Mouse (Mus musculus) limb, embryonic 13.5 days (tissue): ENCODE measurements around the gene Gcnt1. TPM values are rescaled to one million over a fixed set of nuclear protein-coding genes. Genes with fewer than 3 reads are reported as not detected.

ENCODE experiments used
- ATAC-seq: fragments of 200-750 bp; cut with Nextera tagmentation; 2 replicates; pipeline ENCODE4 v1.8.0; 2017; ENCODE audit warnings: low read depth, moderate number of reproducible peaks, moderate TSS enrichment; ENCODE audit not compliant: low FRiP score
- H3K27ac ChIP-seq: fragments of 300-500 bp; sonication (generic); 2 replicates; pipeline ENCODE4 v1.5.1; 2015; ENCODE audit warnings: inconsistent platforms, mild to moderate bottlenecking, moderate library complexity
- H3K27me3 ChIP-seq: fragments of 300-500 bp; sonication (generic); 2 replicates; pipeline ENCODE4 v1.6.1; 2015; ENCODE audit warnings: mild to moderate bottlenecking, inconsistent platforms
- H3K36me3 ChIP-seq: fragments of 300-500 bp; sonication (generic); 2 replicates; pipeline ENCODE4 v1.6.1; 2015; ENCODE audit warnings: inconsistent platforms, mild to moderate bottlenecking, moderate library complexity
- H3K4me1 ChIP-seq: fragments of 300-500 bp; sonication (generic); 2 replicates; pipeline ENCODE4 v1.6.1; 2015; ENCODE audit warnings: inconsistent platforms
- H3K4me2 ChIP-seq: fragments of 300-500 bp; sonication (generic); replicated peaks from 2 replicates; pipeline ENCODE4 v1.6.1; 2015; ENCODE audit warnings: inconsistent platforms, mild to moderate bottlenecking, moderate library complexity
- H3K4me3 ChIP-seq: fragments of 300-500 bp; sonication (generic); 2 replicates; pipeline ENCODE4 v1.5.1; 2015; ENCODE audit warnings: moderate library complexity, mild to moderate bottlenecking, inconsistent platforms
- H3K9ac ChIP-seq: fragments of 300-500 bp; sonication (generic); 2 replicates; pipeline ENCODE4 v1.6.1; 2015; ENCODE audit warnings: mild to moderate bottlenecking, inconsistent platforms
- H3K9me3 ChIP-seq: fragments of 300-500 bp; sonication (generic); 2 replicates; pipeline ENCODE4 v1.6.1; 2016; ENCODE audit warnings: inconsistent platforms
- WGBS: fragments of 180-500 bp; shearing (Covaris S2); methylation state at CpG from one replicate; pipeline ENCODE4 v1.1.7; 2015; 5-methylcytosine and 5-hydroxymethylcytosine counted together
- polyA plus RNA-seq: library from polyadenylated mRNA; unstranded; fragments of >200 nt; fragmentation: Nextera tagmentation; extraction: Ambion mirVana; gene quantifications from 2 replicates; pipeline ENCODE4 v1.2.1, GENCODE M21; 2015

Gcnt1 gene
- polyA plus RNA-seq: 4.9 and 5.9 TPM in 2 replicates

DNA sequence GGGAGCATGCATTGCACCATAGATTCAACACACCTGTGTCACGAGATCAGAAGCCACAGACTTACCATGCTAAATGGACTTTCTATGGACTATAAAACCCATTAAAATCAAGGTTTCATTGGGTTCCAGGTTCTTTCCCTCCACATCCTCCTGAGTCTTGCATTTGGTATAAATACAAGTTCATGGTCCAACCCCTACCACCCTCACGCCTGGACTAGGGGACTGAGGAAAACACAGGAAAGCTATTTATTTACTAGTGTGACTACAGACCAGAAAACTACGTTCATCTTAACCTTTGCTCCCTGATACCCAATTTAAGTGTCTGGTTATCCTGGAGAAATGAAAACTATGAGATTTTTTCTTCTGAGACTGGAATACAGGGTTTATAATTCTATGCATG lies at the start of gene Gcnt1:
Gene Gcnt1, minus strand, starts transcription at position 144 of the 400 bp plus-strand sequence.
- H3K36me3 ChIP-seq: no peaks in the 10 kb centered on the region
- H3K27ac ChIP-seq: no peak within 1 kb of the TSS
- H3K4me2 ChIP-seq: no peak within 1 kb of the TSS
- 83% methylated on average over 3 of the region's 3 CpGs for WGBS
- no peaks in the 10 kb centered on the region for H3K9me3 ChIP-seq
- ATAC-seq: no peak
- H3K4me1 ChIP-seq: no peaks in the 10 kb centered on the region
- H3K4me3 ChIP-seq: no peak within 1 kb of the TSS
- H3K27me3 ChIP-seq: no peaks in the 10 kb centered on the region
- no peak within 1 kb of the TSS for H3K9ac ChIP-seq

DNA sequence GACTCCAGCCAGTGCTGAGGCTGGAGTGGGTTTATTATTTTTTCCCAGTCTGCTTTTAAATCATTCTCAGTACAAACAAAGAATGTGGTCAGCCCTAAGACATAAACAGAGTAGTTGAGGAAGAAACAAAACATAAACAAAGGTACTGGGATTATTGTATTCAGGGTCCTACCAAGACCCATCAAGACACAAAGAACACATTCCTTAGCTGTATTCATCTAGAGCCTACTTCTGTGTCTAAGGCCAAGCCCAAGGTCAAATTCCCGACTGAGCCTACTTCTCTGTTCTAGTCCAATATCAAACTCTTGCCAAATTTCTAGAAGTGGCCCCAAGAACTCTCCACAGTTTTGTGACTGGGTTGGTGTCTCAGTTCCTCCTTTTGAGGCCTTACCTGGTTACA lies 45.2 kb upstream of the Gcnt1 start:
- Histone ChIP-seq H3K4me3 (no peak overlapping the region), H3K27me3 (no peaks in the 10 kb centered on the region), H3K4me1 (no peaks in the 10 kb centered on the region), H3K4me2 (no peak overlapping the region), H3K9me3 (no peaks in the 10 kb centered on the region), H3K36me3 (no peaks in the 10 kb centered on the region), H3K9ac (no peak overlapping the region), H3K27ac (no peak overlapping the region)
- ATAC-seq: no peak
- WGBS: 84% methylated on average over 1 of the region's 1 CpGs

DNA sequence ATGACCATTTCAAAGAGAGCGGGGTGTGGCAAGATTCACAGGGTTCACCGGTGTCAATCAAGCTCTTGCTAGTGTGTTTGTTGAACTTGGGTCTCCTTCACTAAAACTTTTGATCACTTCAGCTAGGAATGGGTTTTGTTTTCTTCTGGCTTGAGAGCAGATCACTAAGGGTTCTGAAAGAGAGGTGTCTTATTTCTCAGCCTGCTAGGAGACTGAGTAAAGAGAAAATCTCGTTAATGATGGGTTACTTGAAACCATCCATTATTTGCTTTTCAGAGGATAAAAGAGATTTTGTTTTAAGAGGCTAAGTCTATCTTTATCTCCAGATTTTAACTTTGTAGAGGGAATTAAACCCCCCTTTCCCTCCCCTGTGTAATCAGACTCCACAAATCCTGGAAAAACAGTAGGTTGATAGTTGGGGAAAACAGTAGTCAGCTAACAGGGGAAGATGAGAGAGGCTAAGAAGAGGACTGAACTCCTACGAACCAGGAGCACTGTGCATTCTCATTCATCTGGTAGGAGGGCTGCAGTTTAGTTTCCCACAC lies 40.3 kb upstream of the Gcnt1 start:
- no peaks in the 10 kb centered on the region for H3K9me3 ChIP-seq
- H3K27ac ChIP-seq: no peak overlapping the region
- no peaks in the 10 kb centered on the region for H3K4me1 ChIP-seq
- no peaks in the 10 kb centered on the region for H3K36me3 ChIP-seq
- H3K4me3 ChIP-seq: no peak overlapping the region
- no peak for ATAC-seq
- no peaks in the 10 kb centered on the region for H3K27me3 ChIP-seq
- 63% methylated on average over 4 of the region's 4 CpGs for WGBS
- H3K4me2 ChIP-seq: no peak overlapping the region
- H3K9ac ChIP-seq: no peak overlapping the region

DNA sequence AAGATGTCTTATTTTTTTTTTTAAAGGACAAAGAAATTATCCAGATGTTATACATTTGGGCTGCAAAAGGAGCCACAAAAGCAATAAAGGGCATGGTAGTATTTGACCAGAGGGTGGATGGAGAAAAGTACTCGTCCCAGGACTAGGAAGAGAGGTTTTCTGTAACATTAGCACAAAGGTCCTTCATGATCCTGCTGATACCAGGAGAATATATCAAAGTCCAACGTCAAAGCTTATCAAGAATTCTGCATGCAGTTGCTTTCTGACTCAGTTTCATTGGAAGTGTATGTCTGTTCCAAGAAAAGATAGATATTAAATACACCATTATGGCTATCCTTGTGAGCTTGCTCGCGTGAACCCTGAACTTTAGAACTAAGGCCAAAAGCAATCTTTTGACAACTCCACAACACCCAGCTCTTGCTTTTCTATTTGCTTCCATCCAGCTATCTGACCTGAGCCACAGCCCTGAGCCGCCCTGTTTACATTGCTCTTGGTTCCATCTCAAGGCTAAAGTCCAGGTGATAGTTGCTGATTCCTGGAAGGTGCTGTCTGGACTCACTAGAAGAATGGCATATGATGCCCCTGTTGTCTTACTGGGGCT lies 37.9 kb upstream of the Gcnt1 start:
- 80% methylated on average over 5 of the region's 5 CpGs for WGBS
- H3K27me3 ChIP-seq: no peaks in the 10 kb centered on the region
- H3K4me2 ChIP-seq: no peak overlapping the region
- no peak overlapping the region for H3K4me3 ChIP-seq
- peaks cover 9% of the 10 kb centered on the region for H3K9me3 ChIP-seq
- no peak for ATAC-seq
- no peaks in the 10 kb centered on the region for H3K36me3 ChIP-seq
- no peak overlapping the region for H3K27ac ChIP-seq
- no peak overlapping the region for H3K9ac ChIP-seq
- no peaks in the 10 kb centered on the region for H3K4me1 ChIP-seq

DNA sequence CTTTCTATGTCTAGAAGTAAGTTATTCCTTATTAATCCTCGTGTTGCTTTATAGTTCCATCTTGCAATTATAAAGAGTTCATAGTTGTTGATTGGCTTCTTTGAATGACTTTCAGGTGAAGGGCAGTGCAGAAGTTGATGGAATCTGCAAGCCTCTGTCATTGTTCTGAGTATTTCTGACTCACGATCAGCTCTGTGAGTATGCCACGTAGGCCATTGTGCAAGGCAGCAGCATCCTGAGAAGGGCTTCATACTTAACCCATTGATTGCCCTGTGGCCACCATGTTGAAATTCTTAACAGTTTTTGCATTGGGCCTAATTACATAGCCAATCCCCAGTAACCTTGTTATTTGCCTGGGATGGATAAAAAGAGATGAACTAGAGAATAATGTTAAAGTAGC lies 36.7 kb upstream of the Gcnt1 start:
- no peak overlapping the region for H3K9ac ChIP-seq
- H3K4me1 ChIP-seq: no peaks in the 10 kb centered on the region
- H3K4me3 ChIP-seq: no peak overlapping the region
- no peaks in the 10 kb centered on the region for H3K27me3 ChIP-seq
- H3K4me2 ChIP-seq: no peak overlapping the region
- no peak for ATAC-seq
- no peaks in the 10 kb centered on the region for H3K36me3 ChIP-seq
- H3K27ac ChIP-seq: no peak overlapping the region
- 66% methylated on average over 3 of the region's 3 CpGs for WGBS
- peaks cover 9% of the 10 kb centered on the region for H3K9me3 ChIP-seq

DNA sequence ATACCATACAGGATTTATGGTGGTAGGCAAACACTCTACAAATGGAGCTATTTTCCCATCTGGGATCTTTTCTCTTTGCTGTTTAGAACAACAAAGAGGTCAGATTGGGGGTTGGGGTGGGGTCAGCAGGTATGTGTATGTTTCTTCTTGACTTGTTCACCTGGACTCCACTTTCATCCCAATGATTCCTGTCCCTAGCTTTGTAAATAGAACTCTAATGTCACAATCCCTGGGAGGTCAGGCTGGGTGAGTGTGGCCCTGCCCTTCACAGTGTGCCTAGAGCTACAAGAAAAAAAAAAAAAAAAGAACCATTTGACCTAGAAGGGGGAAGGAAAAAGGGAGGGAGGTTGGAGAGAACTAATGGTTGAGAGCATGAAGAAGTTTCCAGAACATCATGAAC lies 35.9 kb upstream of the Gcnt1 start:
- Histone ChIP-seq H3K4me2 (no peak overlapping the region), H3K4me3 (no peak overlapping the region), H3K27ac (no peak overlapping the region), H3K36me3 (no peaks in the 10 kb centered on the region), H3K9me3 (peaks cover 9% of the 10 kb centered on the region), H3K4me1 (no peaks in the 10 kb centered on the region), H3K27me3 (no peaks in the 10 kb centered on the region), H3K9ac (no peak overlapping the region)
- no peak for ATAC-seq

DNA sequence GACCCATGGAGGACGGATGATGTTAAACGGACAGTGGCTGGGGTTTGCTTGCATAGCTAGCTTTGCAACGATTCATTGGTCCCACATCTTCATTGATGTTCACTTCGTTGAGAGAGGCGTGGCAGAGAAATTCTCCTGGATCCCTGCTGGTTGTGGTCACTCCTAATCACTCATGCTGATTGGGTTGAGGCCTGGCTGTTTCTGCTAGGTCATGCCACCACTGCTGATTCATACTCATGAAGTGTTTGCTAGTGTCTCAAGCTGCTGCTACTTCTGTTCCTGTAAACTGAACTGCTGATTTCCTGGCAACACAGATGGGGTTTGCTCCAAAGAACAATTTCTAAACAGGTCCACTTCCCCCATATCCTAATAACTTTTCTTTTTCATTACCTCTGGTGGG lies 34.2 kb upstream of the Gcnt1 start:
- H3K9ac ChIP-seq: no peak overlapping the region
- 94% methylated on average over 5 of the region's 5 CpGs for whole genome bisulfite sequencing
- no peaks in the 10 kb centered on the region for H3K4me1 ChIP-seq
- no peak overlapping the region for H3K4me2 ChIP-seq
- no peak for ATAC-seq
- H3K4me3 ChIP-seq: no peak overlapping the region
- H3K9me3 ChIP-seq: peaks cover 9% of the 10 kb centered on the region
- H3K36me3 ChIP-seq: no peaks in the 10 kb centered on the region
- H3K27me3 ChIP-seq: no peaks in the 10 kb centered on the region
- no peak overlapping the region for H3K27ac ChIP-seq

DNA sequence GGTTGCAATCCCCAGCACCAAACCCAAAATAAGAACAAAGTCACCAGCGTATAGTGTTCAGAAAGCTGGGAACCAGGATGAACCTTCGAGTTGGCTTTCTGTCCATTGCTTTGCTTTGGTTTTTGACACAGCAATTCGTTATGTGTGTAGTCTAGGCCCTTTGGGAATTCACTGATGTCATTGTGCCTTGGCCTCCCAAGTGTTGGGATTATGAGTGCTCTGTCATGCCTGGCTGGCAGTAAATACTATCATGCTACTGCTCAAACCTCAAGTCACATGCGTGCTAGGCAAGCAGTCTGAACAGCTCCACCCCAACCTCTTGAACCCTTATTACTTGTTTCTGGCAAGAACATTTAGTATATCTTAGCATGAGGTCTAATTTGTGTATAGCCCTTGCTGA lies 30.5 kb upstream of the Gcnt1 start:
- no peak for ATAC-seq
- WGBS: 91% methylated on average over 4 of the region's 4 CpGs

DNA sequence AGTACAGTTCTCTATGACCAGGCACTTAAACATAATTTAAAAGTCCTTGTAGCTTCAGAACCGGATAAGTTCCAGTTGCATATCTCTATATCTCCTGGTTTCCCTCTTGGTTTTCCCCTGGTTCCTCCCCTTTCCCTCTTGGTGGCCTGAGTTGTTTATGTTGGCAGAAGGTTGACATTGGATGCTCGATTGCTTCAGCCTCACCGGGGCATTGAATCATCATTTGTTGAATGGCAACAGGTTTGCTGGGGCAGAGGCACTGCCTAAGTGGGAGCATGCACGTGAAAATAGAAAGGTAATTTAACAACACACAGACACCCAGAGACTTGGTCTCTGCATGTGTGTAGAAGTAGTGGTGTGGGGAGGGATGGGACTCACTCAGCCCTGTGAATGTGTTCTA lies 27.9 kb upstream of the Gcnt1 start:
- Histone ChIP-seq H3K36me3 (peaks cover 41% of the 10 kb centered on the region), H3K9ac (no peak overlapping the region), H3K27ac (no peak overlapping the region), H3K27me3 (no peaks in the 10 kb centered on the region), H3K4me3 (no peak overlapping the region), H3K9me3 (no peaks in the 10 kb centered on the region), H3K4me1 (no peaks in the 10 kb centered on the region), H3K4me2 (no peak overlapping the region)
- 82% methylated on average over 4 of the region's 4 CpGs for WGBS
- no peak for ATAC-seq

More for the DNA sequence above, 30.5 kb upstream of the Gcnt1 start:
- no peak overlapping the region for H3K4me2 ChIP-seq
- H3K4me3 ChIP-seq: no peak overlapping the region
- H3K27me3 ChIP-seq: no peaks in the 10 kb centered on the region
- no peak overlapping the region for H3K9ac ChIP-seq
- H3K27ac ChIP-seq: no peak overlapping the region
- H3K36me3 ChIP-seq: peaks cover 26% of the 10 kb centered on the region
- no peaks in the 10 kb centered on the region for H3K4me1 ChIP-seq
- H3K9me3 ChIP-seq: peaks cover 9% of the 10 kb centered on the region

DNA sequence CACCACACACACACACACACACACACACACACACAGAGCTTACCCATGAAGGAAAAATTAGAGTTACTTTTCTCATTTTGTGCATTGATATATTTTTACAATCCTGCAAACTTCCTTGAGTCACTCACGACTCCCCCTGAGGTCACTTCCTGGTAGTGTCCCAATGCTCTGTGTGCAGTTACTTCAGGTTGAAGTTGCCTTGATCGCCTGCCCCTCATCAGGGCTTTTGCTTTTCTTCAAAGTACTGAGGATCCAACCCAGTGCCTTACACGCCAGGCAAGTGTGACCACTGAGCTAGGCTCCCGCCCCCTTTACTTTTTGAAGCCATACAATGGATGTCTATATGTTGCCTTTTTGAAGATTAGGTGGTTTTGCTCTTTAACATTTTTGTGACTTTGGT lies 27.3 kb upstream of the Gcnt1 start:
- WGBS: 85% methylated on average over 4 of the region's 4 CpGs
- H3K4me1 ChIP-seq: peaks cover 4% of the 10 kb centered on the region; the same call in 1 of the 2 replicates
- H3K4me3 ChIP-seq: no peak overlapping the region
- no peaks in the 10 kb centered on the region for H3K9me3 ChIP-seq
- H3K27me3 ChIP-seq: no peaks in the 10 kb centered on the region
- H3K9ac ChIP-seq: no peak overlapping the region
- H3K27ac ChIP-seq: no peak overlapping the region
- H3K36me3 ChIP-seq: peaks cover 41% of the 10 kb centered on the region
- no peak for ATAC-seq
- H3K4me2 ChIP-seq: no peak overlapping the region

DNA sequence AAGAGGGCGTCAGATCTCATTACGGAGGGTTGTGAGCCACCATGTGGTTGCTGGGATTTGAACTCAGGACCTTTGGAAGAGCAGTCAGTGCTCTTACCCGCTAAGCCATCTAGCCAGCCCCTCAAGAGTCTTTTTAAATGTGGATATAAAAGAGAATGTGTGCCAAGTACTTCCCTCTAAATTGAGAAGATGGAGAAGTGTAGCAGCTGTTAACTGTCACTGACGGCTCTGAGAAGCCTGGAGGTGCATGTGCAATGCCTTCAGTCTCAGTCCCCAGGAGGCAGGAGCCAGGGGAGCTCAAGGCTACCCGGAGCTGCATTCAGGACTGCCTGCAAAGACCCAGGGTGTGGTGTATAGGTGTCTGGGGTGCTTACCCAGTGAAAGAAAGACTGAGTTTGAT lies 25.3 kb upstream of the Gcnt1 start:
- no peak for ATAC-seq
- H3K4me3 ChIP-seq: no peak overlapping the region

DNA sequence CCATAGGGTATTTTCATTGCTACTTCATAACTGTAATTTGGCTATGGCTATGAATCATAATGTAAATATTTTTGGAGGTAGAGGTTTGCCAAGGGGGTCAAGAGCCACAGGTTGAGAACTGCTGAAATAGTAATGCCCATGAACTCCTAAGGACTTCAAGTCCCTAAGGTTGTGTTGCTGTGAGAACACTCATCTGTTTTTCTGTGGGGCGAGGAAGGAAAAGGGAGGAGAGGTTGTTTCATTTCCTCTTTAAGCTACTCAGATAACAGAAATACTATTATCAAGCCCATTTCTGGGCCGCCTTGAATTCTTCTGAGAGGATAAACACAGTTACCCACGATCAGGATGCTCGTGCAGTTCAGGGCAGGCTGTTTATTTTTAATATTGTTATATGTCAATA lies 24.2 kb upstream of the Gcnt1 start:
- no peaks in the 10 kb centered on the region for H3K9me3 ChIP-seq
- no peak for ATAC-seq
- no peak overlapping the region for H3K9ac ChIP-seq
- 81% methylated on average over 4 of the region's 4 CpGs for WGBS
- no peaks in the 10 kb centered on the region for H3K27me3 ChIP-seq
- peaks cover 15% of the 10 kb centered on the region for H3K4me1 ChIP-seq
- H3K27ac ChIP-seq: no peak overlapping the region
- H3K4me2 ChIP-seq: no peak overlapping the region
- H3K4me3 ChIP-seq: no peak overlapping the region
- peaks cover 41% of the 10 kb centered on the region for H3K36me3 ChIP-seq

More for the DNA sequence above, 25.3 kb upstream of the Gcnt1 start:
- H3K27ac ChIP-seq: no peak overlapping the region
- WGBS: 81% methylated on average over 5 of the region's 5 CpGs
- no peaks in the 10 kb centered on the region for H3K27me3 ChIP-seq
- no peak overlapping the region for H3K4me2 ChIP-seq
- H3K36me3 ChIP-seq: peaks cover 41% of the 10 kb centered on the region
- H3K9ac ChIP-seq: no peak overlapping the region
- peaks cover 15% of the 10 kb centered on the region for H3K4me1 ChIP-seq
- H3K9me3 ChIP-seq: no peaks in the 10 kb centered on the region
